Comparison of ENCODE assay signal across 8 mouse cellular contexts in genomic region chr2:152847057-152847814, GRCm38 (mm10). TPM values are rescaled to one million over a fixed set of nuclear protein-coding genes. Genes with fewer than 3 reads are reported as not detected.
DNase-seq lines count a peak whose midpoint lies in the region; ATAC-seq lines count a peak whose summit lies in the region.

No protein-coding gene starts in this region.

- no peaks in the 10 kb centered on the region for H3K27me3 ChIP-seq in heart, embryonic 14.5 days (ENCODE audit: control insufficient read depth, insufficient read depth, low read length)
- H3K27me3 ChIP-seq in embryonic facial prominence, embryonic 10.5 days (replicated peaks; ENCODE audit: low read depth, poor library complexity, severe bottlenecking), result no peaks in the 10 kb centered on the region
- H3K27me3 ChIP-seq in hindbrain, embryonic 13.5 days, result no peaks in the 10 kb centered on the region
- no peaks in the 10 kb centered on the region for H3K27me3 ChIP-seq in midbrain, embryonic 11.5 days (ENCODE audit: control insufficient read depth, insufficient read depth, low read length)

- 12% methylated on average over 3 of the region's 3 CpGs for WGBS in heart, embryonic 14.5 days
- 21% methylated on average over 3 of the region's 3 CpGs for WGBS in embryonic facial prominence, embryonic 10.5 days
- WGBS in hindbrain, embryonic 13.5 days, result 21% methylated on average over 3 of the region's 3 CpGs
- WGBS in midbrain, embryonic 11.5 days, result 22% methylated on average over 3 of the region's 3 CpGs

- no peak for ATAC-seq in heart, embryonic 14.5 days (ENCODE audit: insufficient number of reproducible peaks, insufficient read depth, low FRiP score, low read depth)
- peak; percentile 1; the same call in 1 of the 2 replicates for ATAC-seq in hindbrain, embryonic 13.5 days (ENCODE audit: low FRiP score)
- ATAC-seq in midbrain, embryonic 11.5 days (ENCODE audit: low FRiP score), result no peak

- peak overlapping the region; percentile 14; the same call in 1 of the 2 replicates for H3K9ac ChIP-seq in heart, embryonic 14.5 days (ENCODE audit: low read length)
- peak overlapping the region; percentile 46; the same call in 1 of the 2 replicates for H3K9ac ChIP-seq in hindbrain, embryonic 13.5 days
- no peak overlapping the region for H3K9ac ChIP-seq in midbrain, embryonic 11.5 days (ENCODE audit: low read length)

- H3K9me3 ChIP-seq in heart, embryonic 14.5 days (ENCODE audit: control insufficient read depth, low read length), result no peaks in the 10 kb centered on the region
- no peaks in the 10 kb centered on the region for H3K9me3 ChIP-seq in embryonic facial prominence, embryonic 10.5 days
- H3K9me3 ChIP-seq in hindbrain, embryonic 13.5 days, result no peaks in the 10 kb centered on the region
- H3K9me3 ChIP-seq in midbrain, embryonic 11.5 days (ENCODE audit: control insufficient read depth, low read length), result no peaks in the 10 kb centered on the region

- DNase-seq in heart, adult 18-20 months, result no peak
- no peak for DNase-seq in embryonic facial prominence, embryonic 10.5 days (ENCODE audit: low spot score)
- DNase-seq in midbrain, embryonic 11.5 days (ENCODE audit: low spot score, missing footprints), result peak; percentile 17
- DNase-seq in spleen, postnatal 10 days (ENCODE audit: low spot score in 2 of 2), result no peak
- no peak for DNase-seq in urinary bladder, postnatal 14 days (ENCODE audit: low spot score)
- DNase-seq in lung, postnatal 14 days, result no peak

- peaks cover 14% of the 10 kb centered on the region for H3K36me3 ChIP-seq in heart, embryonic 14.5 days (ENCODE audit: control insufficient read depth, insufficient read depth, low read length)
- peaks cover 32% of the 10 kb centered on the region for H3K36me3 ChIP-seq in embryonic facial prominence, embryonic 10.5 days (replicated peaks)
- H3K36me3 ChIP-seq in hindbrain, embryonic 13.5 days, result no peaks in the 10 kb centered on the region
- H3K36me3 ChIP-seq in midbrain, embryonic 11.5 days (ENCODE audit: control insufficient read depth, insufficient read depth, low read length), result no peaks in the 10 kb centered on the region

- H3K27ac ChIP-seq in heart, embryonic 14.5 days (replicated peaks in 1 of 2; ENCODE audit: control insufficient read depth in 1 of 2, insufficient read depth in 1 of 2, low read depth in 2 of 2, low read length in 2 of 2), result 0 out of 4 replicates have a peak overlapping the region, but pooled peaks of 1 of the 2 experiments have one; percentile 20
- peak overlapping the region; percentile 94 for H3K27ac ChIP-seq in embryonic facial prominence, embryonic 10.5 days (replicated peaks)
- no peak overlapping the region for H3K27ac ChIP-seq in hindbrain, embryonic 13.5 days
- no peak overlapping the region for H3K27ac ChIP-seq in midbrain, embryonic 11.5 days (ENCODE audit: low read depth, low read length)

- peak overlapping the region; percentile 26 to 73; a peak in 3 of 4 replicates for H3K4me3 ChIP-seq in heart, embryonic 14.5 days (ENCODE audit: control insufficient read depth in 1 of 2, insufficient read depth in 1 of 2, low read depth in 1 of 2, low read length in 2 of 2)
- peak overlapping the region; percentile 78 for H3K4me3 ChIP-seq in embryonic facial prominence, embryonic 10.5 days
- peak overlapping the region; percentile 70 for H3K4me3 ChIP-seq in hindbrain, embryonic 13.5 days
- H3K4me3 ChIP-seq in midbrain, embryonic 11.5 days (ENCODE audit: low read depth, low read length), result peak overlapping the region; percentile 81; the same call in 1 of the 2 replicates

- peaks cover 2 to 19% of the 10 kb centered on the region in 2 experiments; a peak in 3 of 4 replicates for H3K4me1 ChIP-seq in heart, embryonic 14.5 days (ENCODE audit: control insufficient read depth in 2 of 2, insufficient read depth in 2 of 2, low read length in 2 of 2)
- peaks cover 23% of the 10 kb centered on the region for H3K4me1 ChIP-seq in embryonic facial prominence, embryonic 10.5 days
- peaks cover 23% of the 10 kb centered on the region for H3K4me1 ChIP-seq in hindbrain, embryonic 13.5 days (replicated peaks)
- peaks cover 14% of the 10 kb centered on the region for H3K4me1 ChIP-seq in midbrain, embryonic 11.5 days (ENCODE audit: control insufficient read depth, insufficient read depth, low read length)

- peak overlapping the region; percentile 61 for H3K4me2 ChIP-seq in heart, embryonic 14.5 days (ENCODE audit: low read length)
- H3K4me2 ChIP-seq in hindbrain, embryonic 13.5 days, result peak overlapping the region; percentile 55
- H3K4me2 ChIP-seq in midbrain, embryonic 11.5 days, result peak overlapping the region; percentile 32; the same call in 1 of the 2 replicates

RNA-seq across cellular contexts. Expression of gene Tpx2, which starts 0.5 kb away (rescaled TPM):
- 56.2 and 60.8 TPM in 2 replicates for polyA plus RNA-seq in heart, embryonic 14.5 days (2014; fragmentation: Nextera tagmentation; extraction: Ambion mirVana)
- 1 to 10 TPM in 1 of 2 experiments, under 1 TPM in 1; 0.90 to 1.0 TPM for total RNA-seq in heart, adult 18-20 months (2021)
- polyA plus RNA-seq in embryonic facial prominence, embryonic 10.5 days (2016; fragmentation: Nextera tagmentation; extraction: Ambion mirVana), result 144 and 151 TPM in 2 replicates
- polyA plus RNA-seq in hindbrain, embryonic 13.5 days (2015; fragmentation: Nextera tagmentation; extraction: Ambion mirVana), result 21.9 and 24.8 TPM in 2 replicates
- 166 and 187 TPM in 2 replicates for polyA plus RNA-seq in midbrain, embryonic 11.5 days (2014; fragmentation: Nextera tagmentation; extraction: Ambion mirVana)

RNA-seq across cellular contexts. Expression of gene Bcl2l1, which starts 15.7 kb away (rescaled TPM):
- polyA plus RNA-seq in heart, embryonic 14.5 days (2014; fragmentation: Nextera tagmentation; extraction: Ambion mirVana), result 59.0 and 68.1 TPM in 2 replicates
- total RNA-seq in heart, adult 18-20 months (2021), result 100 to 1,000 TPM in 1 of 2 experiments, 10 to 100 TPM in 1; 77.8 to 111 TPM
- 102 and 106 TPM in 2 replicates for polyA plus RNA-seq in embryonic facial prominence, embryonic 10.5 days (2016; fragmentation: Nextera tagmentation; extraction: Ambion mirVana)
- polyA plus RNA-seq in hindbrain, embryonic 13.5 days (2015; fragmentation: Nextera tagmentation; extraction: Ambion mirVana), result 173 and 179 TPM in 2 replicates
- polyA plus RNA-seq in midbrain, embryonic 11.5 days (2014; fragmentation: Nextera tagmentation; extraction: Ambion mirVana), result 120 and 125 TPM in 2 replicates
